Mouse (Mus musculus): ENCODE results near the gene Gpa33. TPM values are rescaled to one million over a fixed set of nuclear protein-coding genes. Genes with fewer than 3 reads are reported as not detected.

The Gpa33 gene
- polyA plus RNA-seq, 1 experiment from 2014 or later = 161 TPM

DNA sequence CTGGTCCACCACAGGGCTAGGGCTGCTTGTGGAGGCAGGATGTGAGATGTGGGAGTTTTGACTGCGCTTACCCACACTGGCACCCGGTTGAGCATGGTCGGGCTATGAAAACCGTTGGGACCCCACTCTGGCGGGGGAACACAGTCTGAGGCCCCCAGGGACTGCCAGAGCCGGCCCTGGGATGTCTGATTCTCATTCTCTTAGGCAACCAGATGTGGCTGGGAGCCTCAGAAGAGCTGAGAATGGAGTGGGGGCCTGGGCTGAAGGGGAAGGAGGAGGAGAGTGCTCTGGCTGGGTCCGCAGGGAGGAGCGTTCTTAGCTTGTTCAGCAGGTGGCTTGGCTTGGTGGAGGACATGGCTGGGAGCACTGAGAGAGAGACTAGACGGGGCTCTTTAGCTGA is 43.6 kb downstream of the Gpa33 start:
- H3K9me3 ChIP-seq (ENCODE audit: control insufficient read depth) = no peaks in the 10 kb centered on the region
- no peak overlapping the region for H3K4me3 ChIP-seq (ENCODE audit: low read depth, low read length)
- no peaks in the 10 kb centered on the region for H3K4me1 ChIP-seq (replicated peaks; ENCODE audit: control insufficient read depth, insufficient read depth, low read length)
- H3K27me3 ChIP-seq (replicated peaks; ENCODE audit: control insufficient read depth, insufficient read depth, low read length) = no peaks in the 10 kb centered on the region
- 76% methylated on average over 9 of the region's 9 CpGs for WGBS
- TF ChIP-seq CTCF (IDR thresholded peaks at IDR 0.05; ENCODE audit: low read depth) = no peak
- ATAC-seq = no peak
- H3K9ac ChIP-seq (ENCODE audit: low read depth, low read length) = no peak overlapping the region
- H3K4me2 ChIP-seq (replicated peaks; ENCODE audit: low read depth) = no peak overlapping the region
- no peaks in the 10 kb centered on the region for H3K36me3 ChIP-seq (ENCODE audit: control insufficient read depth, insufficient read depth)
- no peak overlapping the region for H3K27ac ChIP-seq (ENCODE audit: low read depth, low read length)

DNA sequence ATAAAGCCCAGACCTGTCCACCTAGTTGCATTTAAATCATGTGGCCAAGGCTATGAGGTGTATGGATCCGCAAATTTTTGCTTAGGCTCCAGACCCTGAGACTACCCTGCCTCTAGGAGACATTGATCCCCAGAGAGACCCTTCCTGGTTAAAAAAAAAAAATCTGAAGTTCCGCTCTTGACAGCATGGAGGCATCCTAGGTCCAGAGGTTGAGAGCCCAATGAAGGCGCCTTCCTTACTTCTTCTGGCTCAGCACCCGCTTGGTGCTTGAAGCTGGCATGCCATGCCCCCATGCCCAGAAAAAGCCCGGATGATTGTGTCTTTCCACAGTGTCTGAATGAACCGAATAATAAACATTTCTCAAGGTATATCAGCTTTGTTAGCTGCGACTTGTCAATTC is 51.5 kb downstream of the Gpa33 start:
- Histone ChIP-seq H3K36me3 (ENCODE audit: control insufficient read depth, insufficient read depth) (no peaks in the 10 kb centered on the region), H3K4me3 (ENCODE audit: low read depth, low read length) (no peak overlapping the region), H3K27ac (ENCODE audit: low read depth, low read length) (no peak overlapping the region), H3K9me3 (ENCODE audit: control insufficient read depth) (no peaks in the 10 kb centered on the region), H3K4me2 (replicated peaks; ENCODE audit: low read depth) (no peak overlapping the region), H3K27me3 (replicated peaks; ENCODE audit: control insufficient read depth, insufficient read depth, low read length) (no peaks in the 10 kb centered on the region), H3K9ac (ENCODE audit: low read depth, low read length) (no peak overlapping the region), H3K4me1 (replicated peaks; ENCODE audit: control insufficient read depth, insufficient read depth, low read length) (no peaks in the 10 kb centered on the region)
- WGBS = 90% methylated on average over 7 of the region's 7 CpGs
- no peak for TF ChIP-seq CTCF (IDR thresholded peaks at IDR 0.05; ENCODE audit: low read depth)
- no peak for ATAC-seq

DNA sequence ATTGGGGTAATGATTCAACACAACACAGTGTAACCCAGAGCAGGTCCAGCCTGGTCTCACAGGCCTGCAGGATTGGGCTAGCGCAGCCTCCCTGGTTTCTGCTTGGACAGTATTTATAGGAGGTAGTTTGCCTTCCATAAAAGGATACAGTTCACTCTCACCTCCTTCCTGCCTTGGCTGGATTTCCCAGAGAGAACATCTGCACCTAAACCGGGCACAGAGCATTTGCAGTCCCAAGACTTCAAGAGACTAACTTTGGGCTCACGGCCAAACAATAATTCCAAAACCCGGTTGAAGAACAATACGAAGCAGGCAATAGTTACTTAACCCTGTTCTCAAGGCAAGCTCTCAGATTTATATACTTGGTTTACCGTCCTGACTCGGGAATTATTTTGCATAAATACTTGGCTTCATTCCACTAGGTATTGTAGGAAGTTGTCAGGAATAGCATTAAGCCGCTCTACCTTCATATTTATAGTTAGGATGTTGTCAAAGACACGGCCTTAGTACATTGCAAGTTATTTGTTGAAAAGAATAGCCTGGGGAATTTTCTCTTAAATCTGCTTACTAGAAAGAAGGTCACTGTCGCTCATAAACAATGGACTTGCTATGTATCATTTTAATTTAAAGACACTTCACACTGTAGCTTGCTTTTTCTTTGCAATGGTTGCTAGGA is 53.1 kb downstream of the Gpa33 start:
- 65% methylated on average over 10 of the region's 10 CpGs for WGBS
- Histone ChIP-seq H3K9me3 (ENCODE audit: control insufficient read depth) (no peaks in the 10 kb centered on the region), H3K27ac (ENCODE audit: low read depth, low read length) (no peak overlapping the region), H3K4me3 (ENCODE audit: low read depth, low read length) (no peak overlapping the region), H3K36me3 (ENCODE audit: control insufficient read depth, insufficient read depth) (no peaks in the 10 kb centered on the region), H3K4me1 (replicated peaks; ENCODE audit: control insufficient read depth, insufficient read depth, low read length) (no peaks in the 10 kb centered on the region), H3K27me3 (replicated peaks; ENCODE audit: control insufficient read depth, insufficient read depth, low read length) (no peaks in the 10 kb centered on the region), H3K9ac (ENCODE audit: low read depth, low read length) (no peak overlapping the region), H3K4me2 (replicated peaks; ENCODE audit: low read depth) (no peak overlapping the region)
- ATAC-seq = no peak
- no peak for TF ChIP-seq CTCF (IDR thresholded peaks at IDR 0.05; ENCODE audit: low read depth)

DNA sequence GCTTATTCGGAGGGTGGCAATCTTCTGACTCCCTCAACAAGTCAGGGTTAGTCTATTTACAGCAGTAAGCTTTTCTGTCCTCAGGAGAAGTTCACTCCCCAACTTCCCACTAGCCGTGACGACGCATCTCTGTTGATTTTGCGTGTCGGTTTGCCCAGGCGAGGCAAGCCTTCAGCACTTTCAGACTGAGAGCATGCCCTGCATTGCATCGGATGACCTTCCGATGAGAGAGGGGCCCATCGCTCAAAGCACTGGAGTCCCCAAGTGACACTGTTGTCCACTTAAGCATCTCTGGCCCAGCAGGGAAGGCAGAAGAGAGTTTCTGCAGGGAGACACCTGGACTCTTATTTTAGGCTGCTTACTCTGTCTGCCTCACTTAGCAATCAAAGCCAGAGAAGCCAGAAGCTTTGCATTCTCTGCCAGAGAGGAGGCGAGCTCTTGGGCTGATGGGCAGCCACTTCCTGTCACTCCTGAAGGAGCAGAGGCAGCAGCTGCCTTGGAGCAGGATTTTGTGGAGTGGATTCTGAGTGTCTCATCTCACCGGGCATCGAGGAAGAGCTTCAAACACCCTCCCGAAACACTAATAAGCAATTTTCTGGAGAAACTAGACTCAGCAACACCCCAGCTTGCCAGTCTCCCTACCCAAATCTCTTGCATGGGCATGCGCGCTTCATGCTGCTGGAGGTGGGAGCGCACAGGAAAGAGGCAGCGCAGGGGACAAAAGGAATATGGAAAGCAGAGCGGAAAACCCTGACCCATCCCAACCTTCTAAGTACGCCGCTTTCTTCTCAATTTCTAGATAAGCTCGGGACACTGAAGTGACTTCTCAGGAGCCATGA is 54.6 kb downstream of the Gpa33 start:
- H3K4me1 ChIP-seq (replicated peaks; ENCODE audit: control insufficient read depth, insufficient read depth, low read length) = no peaks in the 10 kb centered on the region
- no peak overlapping the region for H3K4me3 ChIP-seq (ENCODE audit: low read depth, low read length)
- no peak for TF ChIP-seq CTCF (IDR thresholded peaks at IDR 0.05; ENCODE audit: low read depth)
- H3K27ac ChIP-seq (ENCODE audit: low read depth, low read length) = no peak overlapping the region
- H3K27me3 ChIP-seq (replicated peaks; ENCODE audit: control insufficient read depth, insufficient read depth, low read length) = no peaks in the 10 kb centered on the region
- WGBS = 77% methylated on average over 22 of the region's 22 CpGs
- no peaks in the 10 kb centered on the region for H3K36me3 ChIP-seq (ENCODE audit: control insufficient read depth, insufficient read depth)
- H3K9me3 ChIP-seq (ENCODE audit: control insufficient read depth) = no peaks in the 10 kb centered on the region
- H3K9ac ChIP-seq (ENCODE audit: low read depth, low read length) = no peak overlapping the region
- no peak overlapping the region for H3K4me2 ChIP-seq (replicated peaks; ENCODE audit: low read depth)
- ATAC-seq = no peak

DNA sequence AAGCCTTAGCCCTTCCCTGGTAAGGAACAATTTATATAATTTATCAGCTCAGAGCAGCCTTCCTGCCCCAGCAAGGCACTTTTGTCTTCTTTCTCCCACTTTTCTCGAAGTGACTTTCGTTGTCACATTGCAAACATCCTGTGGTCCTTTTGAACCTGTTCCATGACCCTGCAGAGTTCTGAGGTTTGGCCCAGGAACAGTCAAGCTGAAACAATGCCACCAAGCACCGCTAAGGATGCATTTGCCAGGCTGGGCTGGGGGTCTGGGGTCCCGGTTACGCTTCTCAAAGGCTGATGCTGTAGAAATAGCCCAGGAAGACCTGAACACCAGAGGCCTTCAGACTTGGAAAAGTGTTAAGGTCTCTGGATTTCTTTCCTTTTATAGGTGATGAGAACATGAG is 55.3 kb downstream of the Gpa33 start:
- no peak for TF ChIP-seq CTCF (IDR thresholded peaks at IDR 0.05; ENCODE audit: low read depth)
- no peaks in the 10 kb centered on the region for H3K27me3 ChIP-seq (replicated peaks; ENCODE audit: control insufficient read depth, insufficient read depth, low read length)
- H3K27ac ChIP-seq (ENCODE audit: low read depth, low read length) = no peak overlapping the region
- no peak overlapping the region for H3K9ac ChIP-seq (ENCODE audit: low read depth, low read length)
- no peaks in the 10 kb centered on the region for H3K9me3 ChIP-seq (ENCODE audit: control insufficient read depth)
- no peak overlapping the region for H3K4me3 ChIP-seq (ENCODE audit: low read depth, low read length)
- no peak for ATAC-seq
- H3K4me1 ChIP-seq (replicated peaks; ENCODE audit: control insufficient read depth, insufficient read depth, low read length) = no peaks in the 10 kb centered on the region
- H3K36me3 ChIP-seq (ENCODE audit: control insufficient read depth, insufficient read depth) = no peaks in the 10 kb centered on the region
- WGBS = 80% methylated on average over 5 of the region's 5 CpGs
- no peak overlapping the region for H3K4me2 ChIP-seq (replicated peaks; ENCODE audit: low read depth)

DNA sequence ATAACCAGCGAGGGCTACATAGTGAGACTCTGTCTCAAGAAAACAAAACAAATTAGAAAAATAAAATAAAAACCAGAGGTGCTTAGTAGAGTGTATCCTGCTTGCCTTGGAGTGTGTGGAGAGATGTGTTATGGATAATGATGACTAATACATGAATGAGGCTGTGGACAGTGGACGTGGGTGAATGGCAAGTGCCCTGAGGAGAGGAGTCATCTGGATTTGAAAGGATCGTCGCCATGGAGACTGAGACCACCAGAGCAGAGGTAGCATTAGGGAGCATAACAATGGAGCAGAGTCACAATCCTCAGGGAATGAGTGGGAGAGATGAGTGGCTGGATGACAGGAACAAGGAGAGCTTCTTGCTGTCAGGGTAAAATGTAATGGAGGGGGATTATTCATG is 59.8 kb downstream of the Gpa33 start:
- 80% methylated on average over 4 of the region's 4 CpGs for whole genome bisulfite sequencing
- no peak for TF ChIP-seq CTCF (IDR thresholded peaks at IDR 0.05; ENCODE audit: low read depth)

More for the DNA sequence above, 59.8 kb downstream of the Gpa33 start:
- H3K4me1 ChIP-seq (replicated peaks; ENCODE audit: control insufficient read depth, insufficient read depth, low read length) = no peaks in the 10 kb centered on the region
- no peak overlapping the region for H3K4me2 ChIP-seq (replicated peaks; ENCODE audit: low read depth)
- H3K9ac ChIP-seq (ENCODE audit: low read depth, low read length) = no peak overlapping the region
- H3K9me3 ChIP-seq (ENCODE audit: control insufficient read depth) = no peaks in the 10 kb centered on the region
- no peaks in the 10 kb centered on the region for H3K27me3 ChIP-seq (replicated peaks; ENCODE audit: control insufficient read depth, insufficient read depth, low read length)
- no peak overlapping the region for H3K4me3 ChIP-seq (ENCODE audit: low read depth, low read length)
- H3K36me3 ChIP-seq (ENCODE audit: control insufficient read depth, insufficient read depth) = no peaks in the 10 kb centered on the region
- no peak for ATAC-seq
- H3K27ac ChIP-seq (ENCODE audit: low read depth, low read length) = no peak overlapping the region

Data from intestine, postnatal 0 days (tissue).